Mouse (Mus musculus): ENCODE measurements around the gene 2310057N15Rik. TPM values are rescaled to one million over a fixed set of nuclear protein-coding genes. Genes with fewer than 3 reads are reported as not detected.

Gene 2310057N15Rik
- polyA plus RNA-seq, 1 experiment from 2014 or later, result not detected

DNA sequence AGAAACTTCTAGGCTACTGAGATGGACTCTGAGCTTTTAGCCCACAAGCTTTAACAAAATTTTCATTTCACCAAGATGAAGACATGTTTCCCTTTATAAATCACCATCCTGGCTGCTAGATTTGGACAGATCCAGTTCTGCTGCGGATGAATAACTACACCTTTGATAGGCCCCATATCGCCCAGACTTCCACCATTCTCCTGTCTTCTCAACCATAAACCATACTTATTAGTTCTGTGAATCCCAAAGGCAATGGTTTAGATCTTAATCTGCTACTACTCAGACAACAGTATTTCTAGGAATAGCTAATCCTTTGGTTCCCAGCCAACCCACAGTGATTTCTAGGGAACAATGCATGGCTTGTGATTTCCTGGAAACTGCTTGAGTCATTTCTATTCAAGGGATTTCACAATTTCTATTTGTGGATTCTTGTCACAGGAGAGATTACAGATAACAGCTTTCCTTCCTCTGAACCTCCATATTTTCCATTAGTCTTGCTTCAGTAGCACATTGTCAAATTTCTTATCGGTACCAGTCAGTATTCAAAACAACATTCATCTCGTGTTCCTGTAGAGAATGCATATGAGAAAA, 29.2 kb downstream of the 2310057N15Rik start:
- H3K4me1 ChIP-seq (replicated peaks; ENCODE audit: control insufficient read depth, insufficient read depth, low read length), result no peaks in the 10 kb centered on the region
- ATAC-seq (replicated peaks; ENCODE audit: low FRiP score), result no peak
- WGBS, result 72% methylated on average over 4 of the region's 4 CpGs
- no peak overlapping the region for H3K4me3 ChIP-seq (ENCODE audit: low read depth, low read length)
- H3K4me2 ChIP-seq, result no peak overlapping the region
- H3K27ac ChIP-seq (ENCODE audit: low read depth, low read length), result no peak overlapping the region
- no peaks in the 10 kb centered on the region for H3K27me3 ChIP-seq (replicated peaks; ENCODE audit: control insufficient read depth, insufficient read depth, low read length)
- H3K36me3 ChIP-seq (ENCODE audit: control insufficient read depth, insufficient read depth, low read length), result no peaks in the 10 kb centered on the region
- H3K9ac ChIP-seq (ENCODE audit: low read depth, low read length), result no peak overlapping the region
- no peaks in the 10 kb centered on the region for H3K9me3 ChIP-seq (ENCODE audit: control insufficient read depth, low read length)
- DNase-seq (ENCODE audit: low spot score), result no peak

DNA sequence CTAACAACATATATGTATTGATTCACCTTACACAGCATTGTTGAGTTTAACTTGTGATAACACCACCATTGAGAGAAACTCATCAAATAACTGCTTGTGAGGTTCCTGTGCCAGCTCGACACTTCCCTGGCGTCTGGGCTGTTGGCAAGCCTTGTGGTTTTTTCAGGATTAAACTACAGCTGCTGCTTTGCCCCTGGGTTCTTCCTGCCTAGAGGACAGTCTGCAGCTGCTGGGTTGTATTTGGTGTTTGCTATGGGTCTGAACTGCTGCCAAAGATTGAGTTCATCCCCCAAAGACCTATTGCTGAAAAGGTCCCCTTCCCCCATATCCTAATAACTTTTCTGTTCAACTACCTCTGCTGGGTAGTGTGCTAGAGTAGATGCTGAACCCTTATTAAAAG, 38.6 kb downstream of the 2310057N15Rik start:
- no peak for DNase-seq (ENCODE audit: low spot score)
- Histone ChIP-seq H3K4me2 (no peak overlapping the region), H3K36me3 (ENCODE audit: control insufficient read depth, insufficient read depth, low read length) (no peaks in the 10 kb centered on the region), H3K4me1 (replicated peaks; ENCODE audit: control insufficient read depth, insufficient read depth, low read length) (no peaks in the 10 kb centered on the region), H3K27ac (ENCODE audit: low read depth, low read length) (no peak overlapping the region), H3K27me3 (replicated peaks; ENCODE audit: control insufficient read depth, insufficient read depth, low read length) (no peaks in the 10 kb centered on the region), H3K9me3 (ENCODE audit: control insufficient read depth, low read length) (no peaks in the 10 kb centered on the region), H3K4me3 (ENCODE audit: low read depth, low read length) (no peak overlapping the region), H3K9ac (ENCODE audit: low read depth, low read length) (no peak overlapping the region)
- no peak for ATAC-seq (replicated peaks; ENCODE audit: low FRiP score)
- 62% methylated on average over 2 of the region's 2 CpGs for WGBS

DNA sequence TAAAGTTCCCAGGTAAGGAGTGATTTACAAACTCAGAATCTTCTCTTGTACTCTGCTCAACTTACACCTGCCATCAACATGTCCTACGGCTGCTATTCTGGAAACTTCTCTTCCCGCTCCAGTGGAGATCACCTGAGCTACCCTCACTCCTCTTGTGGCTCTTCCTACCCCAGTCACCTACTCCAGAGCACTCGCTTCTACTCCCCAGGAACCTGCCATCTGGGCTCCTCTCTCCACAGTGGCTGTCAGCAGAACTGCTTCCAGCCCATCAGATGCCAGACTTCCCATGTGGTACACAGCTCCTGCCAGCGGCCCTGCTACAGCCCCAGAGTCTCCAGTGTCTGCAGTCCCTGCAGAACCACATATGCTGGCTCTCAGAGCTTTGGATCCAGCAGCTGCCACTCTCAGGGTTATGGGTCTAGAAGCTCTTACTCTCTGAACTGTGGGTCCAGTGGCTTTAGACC, 45.2 kb downstream of the 2310057N15Rik start, which contains the start of gene Krtap13-1:
TSS of gene Krtap13-1 (plus strand) at position 51 of the 464 bp plus-strand sequence.
- Histone ChIP-seq H3K9ac (ENCODE audit: low read depth, low read length) (no peak within 1 kb of the TSS), H3K27ac (ENCODE audit: low read depth, low read length) (no peak within 1 kb of the TSS), H3K4me3 (ENCODE audit: low read depth, low read length) (no peak within 1 kb of the TSS), H3K36me3 (ENCODE audit: control insufficient read depth, insufficient read depth, low read length) (no peaks in the 10 kb centered on the region), H3K9me3 (ENCODE audit: control insufficient read depth, low read length) (no peaks in the 10 kb centered on the region), H3K4me2 (no peak within 1 kb of the TSS), H3K4me1 (replicated peaks; ENCODE audit: control insufficient read depth, insufficient read depth, low read length) (no peaks in the 10 kb centered on the region), H3K27me3 (replicated peaks; ENCODE audit: control insufficient read depth, insufficient read depth, low read length) (no peaks in the 10 kb centered on the region)
- ATAC-seq (replicated peaks; ENCODE audit: low FRiP score) (no peak), DNase-seq (ENCODE audit: low spot score) (no peak)
- WGBS, result 68% methylated on average over 4 of the region's 4 CpGs

Other genes starting within 250 kb of the 2310057N15Rik start
- 0.25 and 0.30 TPM in 2 replicates for gene Cldn8, start 211.0 kb downstream of the 2310057N15Rik start, polyA plus RNA-seq (2014; fragmentation: Nextera tagmentation; extraction: Ambion mirVana)
- not detected in 2 replicates for gene Krtap24-1, start 161.9 kb downstream of the 2310057N15Rik start, polyA plus RNA-seq (2014; fragmentation: Nextera tagmentation; extraction: Ambion mirVana)
- gene 2310079G19Rik, start 146.5 kb downstream of the 2310057N15Rik start, polyA plus RNA-seq (2014; fragmentation: Nextera tagmentation; extraction: Ambion mirVana), result not detected in 2 replicates
- not detected in 2 replicates for gene Krtap26-1, start 126.4 kb downstream of the 2310057N15Rik start, polyA plus RNA-seq (2014; fragmentation: Nextera tagmentation; extraction: Ambion mirVana)
- gene Krtap27-1, start 102.5 kb downstream of the 2310057N15Rik start, polyA plus RNA-seq (2014; fragmentation: Nextera tagmentation; extraction: Ambion mirVana), result not detected in 2 replicates
- not detected in 2 replicates for gene 2310061N02Rik, start 66.2 kb downstream of the 2310057N15Rik start, polyA plus RNA-seq (2014; fragmentation: Nextera tagmentation; extraction: Ambion mirVana)
- not detected in 2 replicates for gene Krtap13-1, start 45.3 kb downstream of the 2310057N15Rik start, polyA plus RNA-seq (2014; fragmentation: Nextera tagmentation; extraction: Ambion mirVana)
- gene Krtap13, start 22.6 kb downstream of the 2310057N15Rik start, polyA plus RNA-seq (2014; fragmentation: Nextera tagmentation; extraction: Ambion mirVana), result not detected in 2 replicates
- gene 2310034C09Rik, start 15.4 kb downstream of the 2310057N15Rik start, polyA plus RNA-seq (2014; fragmentation: Nextera tagmentation; extraction: Ambion mirVana), result not detected in 2 replicates
- gene Gm5965, start 3.7 kb upstream of the 2310057N15Rik start, polyA plus RNA-seq (2014; fragmentation: Nextera tagmentation; extraction: Ambion mirVana), result not detected in 2 replicates
- not detected in 2 replicates for gene Gm20741, start 38.0 kb upstream of the 2310057N15Rik start, polyA plus RNA-seq (2014; fragmentation: Nextera tagmentation; extraction: Ambion mirVana)
- 0.22 TPM in 1 of 2 replicates, not detected in the other for gene Krtap15, start 46.0 kb upstream of the 2310057N15Rik start, polyA plus RNA-seq (2014; fragmentation: Nextera tagmentation; extraction: Ambion mirVana)
- gene Krtap14, start 51.9 kb upstream of the 2310057N15Rik start, polyA plus RNA-seq (2014; fragmentation: Nextera tagmentation; extraction: Ambion mirVana), result not detected in 2 replicates
- not detected in 2 replicates for gene Krtap19-1, start 95.2 kb upstream of the 2310057N15Rik start, polyA plus RNA-seq (2014; fragmentation: Nextera tagmentation; extraction: Ambion mirVana)
- not detected in 2 replicates for gene Krtap19-2, start 100.1 kb upstream of the 2310057N15Rik start, polyA plus RNA-seq (2014; fragmentation: Nextera tagmentation; extraction: Ambion mirVana)
- not detected in 2 replicates for gene Krtap19-3, start 103.8 kb upstream of the 2310057N15Rik start, polyA plus RNA-seq (2014; fragmentation: Nextera tagmentation; extraction: Ambion mirVana)
- gene Krtap19-4, start 110.9 kb upstream of the 2310057N15Rik start, polyA plus RNA-seq (2014; fragmentation: Nextera tagmentation; extraction: Ambion mirVana), result not detected in 2 replicates
- gene Krtap19-5, start 122.3 kb upstream of the 2310057N15Rik start, polyA plus RNA-seq (2014; fragmentation: Nextera tagmentation; extraction: Ambion mirVana), result not detected in 2 replicates
- gene Krtap19-9b, start 158.1 kb upstream of the 2310057N15Rik start, polyA plus RNA-seq (2014; fragmentation: Nextera tagmentation; extraction: Ambion mirVana), result not detected in 2 replicates
- gene Krtap16-3, start 188.7 kb upstream of the 2310057N15Rik start, polyA plus RNA-seq (2014; fragmentation: Nextera tagmentation; extraction: Ambion mirVana), result not detected in 2 replicates
- gene Krtap22-2, start 236.6 kb upstream of the 2310057N15Rik start, polyA plus RNA-seq (2014; fragmentation: Nextera tagmentation; extraction: Ambion mirVana), result not detected in 2 replicates
- gene Gm10229, start 241.1 kb upstream of the 2310057N15Rik start, polyA plus RNA-seq (2014; fragmentation: Nextera tagmentation; extraction: Ambion mirVana), result not detected in 2 replicates

Data from liver, embryonic 11.5 days (tissue).